Mouse (Mus musculus) cortical plate, adult 2 months (tissue): ENCODE results near the gene Map7.

Source experiments
- CTCF ChIP-seq: fragments of 200-500 bp; IDR thresholded peaks from 2 replicates; pipeline ENCODE4 v1.5.1; 2011; ENCODE audit warnings: mild to moderate bottlenecking, control low read depth, low read length; ENCODE audit not compliant: insufficient read depth; ENCODE audit errors: extremely low read depth
- POLR2A ChIP-seq: fragments of 200-500 bp; IDR thresholded peaks from 2 replicates; pipeline ENCODE4 v1.6.1; 2011; ENCODE audit warnings: mild to moderate bottlenecking, low read length, control low read depth; ENCODE audit not compliant: insufficient read depth; ENCODE audit errors: extremely low read depth

GRCm38 (mm10) chr10:20197039-20197438 is 48.8 kb downstream of the Map7 start:
- TF ChIP-seq POLR2A, result no peak
- TF ChIP-seq CTCF, result no peak
